Mouse (Mus musculus) liver, postnatal 0 days (tissue): ENCODE measurements around the gene Mecr. TPM values are rescaled to one million over a fixed set of nuclear protein-coding genes. Genes with fewer than 3 reads are reported as not detected.
A peak's percentile ranks its signal among the peaks of the same experiment; 100 is the strongest.
"Not testable (repeated sequence)": the region's sequence is repeated elsewhere in the genome, so short reads cannot be mapped to it uniquely, and the experiment has no call there.

Experiments used
- ATAC-seq: fragments of 200-750 bp; cut with Nextera tagmentation; 2 replicates; pipeline ENCODE4 v1.8.0; 2017; ENCODE audit warnings: mild to moderate bottlenecking, moderate library complexity
- DNase-seq: peaks from one replicate; pipeline ENCODE4 v3.0.0-alpha.2; 2016
- H3K27ac ChIP-seq: fragments of 300-500 bp; sonication (generic); 2 replicates; pipeline ENCODE4 v1.5.1; 2014; ENCODE audit warnings: antibody characterized with exemption, moderate library complexity, mild to moderate bottlenecking, low read depth
- H3K27me3 ChIP-seq: fragments of 300-500 bp; sonication (generic); 2 replicates; pipeline ENCODE4 v1.6.1; 2014; ENCODE audit warnings: low read length, control low read depth, mixed read lengths; ENCODE audit not compliant: insufficient read depth
- H3K36me3 ChIP-seq: fragments of 300-500 bp; sonication (generic); replicated peaks from 2 replicates; pipeline ENCODE4 v1.6.1; 2014; ENCODE audit warnings: mild to moderate bottlenecking, control low read depth, low read length, moderate library complexity, mixed read lengths; ENCODE audit not compliant: insufficient read depth
- H3K4me1 ChIP-seq: fragments of 300-500 bp; sonication (generic); 2 replicates; pipeline ENCODE4 v1.6.1; 2014; ENCODE audit warnings: antibody characterized with exemption, mild to moderate bottlenecking, control low read depth; ENCODE audit not compliant: insufficient read depth
- H3K4me2 ChIP-seq: fragments of 300-500 bp; sonication (generic); 2 replicates; pipeline ENCODE4 v1.6.1; 2014; ENCODE audit warnings: low read depth, mild to moderate bottlenecking, low read length, moderate library complexity, mixed read lengths
- H3K4me3 ChIP-seq: fragments of 300-500 bp; sonication (generic); 2 replicates; pipeline ENCODE4 v1.5.1; 2014; ENCODE audit warnings: low read depth, low read length
- H3K9ac ChIP-seq: fragments of 300-500 bp; sonication (generic); replicated peaks from 2 replicates; pipeline ENCODE4 v1.6.1; 2014; ENCODE audit warnings: mild to moderate bottlenecking, moderate library complexity
- H3K9me3 ChIP-seq: fragments of 300-500 bp; sonication (generic); 2 replicates; pipeline ENCODE4 v1.6.1; 2016; ENCODE audit warnings: mild to moderate bottlenecking, control low read depth, low read length, mixed read lengths
- CTCF ChIP-seq: sonication (generic); IDR thresholded peaks from 2 replicates; pipeline ENCODE4 v1.5.1; 2016; ENCODE audit warnings: antibody characterized with exemption, low read depth
- EP300 ChIP-seq: IDR thresholded peaks from 2 replicates; pipeline ENCODE4 v1.6.1; 2016; ENCODE audit warnings: antibody characterized with exemption, low read depth, mild to moderate bottlenecking
- whole genome bisulfite sequencing: fragments of 180-500 bp; shearing (Covaris S2); extraction: QIAGEN DNeasy Blood & Tissue Kit; methylation state at CpG from one replicate; pipeline ENCODE4 v1.1.7; 2014; ENCODE audit not compliant: insufficient replicate concordance; 5-methylcytosine and 5-hydroxymethylcytosine counted together
- polyA plus RNA-seq: library from polyadenylated mRNA; unstranded; fragments of >200 nt; fragmentation: Nextera tagmentation; extraction: Ambion mirVana; gene quantifications from 2 replicates; pipeline ENCODE4 v1.2.1, GENCODE M21; 2015

Mecr gene
- polyA plus RNA-seq, result 27.6 and 30.0 TPM in 2 replicates

- DNase-seq, result peak; percentile 95
- peaks cover 13% of the 10 kb centered on the region for H3K27me3 ChIP-seq
- H3K4me3 ChIP-seq, result peak within 1 kb of the TSS; percentile 96
- H3K4me1 ChIP-seq, result peaks cover 5% of the 10 kb centered on the region; the same call in 1 of the 2 replicates
- peak within 1 kb of the TSS; percentile 97 for H3K4me2 ChIP-seq
- H3K27ac ChIP-seq, result 0 out of 2 replicates have a peak within 1 kb of the TSS, but pooled peaks have one; percentile 32
- WGBS, result under 1% methylated on average over 37 of the region's 37 CpGs
- ATAC-seq, result peak; percentile 96
- TF ChIP-seq EP300 (no peak), CTCF (no peak)
- H3K9ac ChIP-seq, result peak within 1 kb of the TSS; percentile 88
- H3K9me3 ChIP-seq, result no peaks in the 10 kb centered on the region
- no peaks in the 10 kb centered on the region for H3K36me3 ChIP-seq
Measured at GRCm38 (mm10) chr4:131843290-131843743, at the start of gene Mecr. Mecr (plus strand) TSS chr4:131843470.

- DNase-seq (no peak), ATAC-seq (no peak)
- Histone ChIP-seq H3K27ac (no peak overlapping the region), H3K4me3 (no peak overlapping the region), H3K9ac (no peak overlapping the region), H3K36me3 (no peaks in the 10 kb centered on the region), H3K27me3 (no peaks in the 10 kb centered on the region), H3K9me3 (no peaks in the 10 kb centered on the region), H3K4me2 (no peak overlapping the region), H3K4me1 (no peaks in the 10 kb centered on the region)
- WGBS, result 75% methylated on average over 14 of the region's 14 CpGs
- TF ChIP-seq EP300, result no peak
- TF ChIP-seq CTCF, result no peak
Measured at GRCm38 (mm10) chr4:131796312-131797080, 46.8 kb upstream of the Mecr start.

GRCm38 (mm10) chr4:131797483-131797882, 45.8 kb upstream of the Mecr start:
- Histone ChIP-seq H3K36me3 (no peaks in the 10 kb centered on the region), H3K9me3 (no peaks in the 10 kb centered on the region), H3K27me3 (no peaks in the 10 kb centered on the region), H3K9ac (no peak overlapping the region), H3K4me1 (no peaks in the 10 kb centered on the region), H3K4me2 (no peak overlapping the region), H3K27ac (no peak overlapping the region), H3K4me3 (no peak overlapping the region)
- WGBS, result 83% methylated on average over 7 of the region's 7 CpGs
- TF ChIP-seq CTCF, result no peak
- no peak for TF ChIP-seq EP300
- no peak for DNase-seq
- ATAC-seq, result no peak

- H3K27me3 ChIP-seq, result no peaks in the 10 kb centered on the region
- H3K36me3 ChIP-seq, result no peaks in the 10 kb centered on the region
- no peak overlapping the region for H3K27ac ChIP-seq
- no peaks in the 10 kb centered on the region for H3K4me1 ChIP-seq
- DNase-seq (no peak), ATAC-seq (no peak)
- no peak overlapping the region for H3K4me3 ChIP-seq
- no peak overlapping the region for H3K9ac ChIP-seq
- H3K4me2 ChIP-seq, result no peak overlapping the region
- 72% methylated on average over 12 of the region's 12 CpGs for WGBS
- H3K9me3 ChIP-seq, result no peaks in the 10 kb centered on the region
- no peak for TF ChIP-seq EP300
- no peak for TF ChIP-seq CTCF
Measured at GRCm38 (mm10) chr4:131797920-131798319, 45.4 kb upstream of the Mecr start.

GRCm38 (mm10) chr4:131798968-131799367, 44.3 kb upstream of the Mecr start:
- H3K36me3 ChIP-seq, result no peaks in the 10 kb centered on the region
- ATAC-seq (no peak), DNase-seq (peak; percentile 30)
- H3K4me3 ChIP-seq, result no peak overlapping the region
- H3K4me1 ChIP-seq, result no peaks in the 10 kb centered on the region
- H3K27me3 ChIP-seq, result no peaks in the 10 kb centered on the region
- 53% methylated on average over 4 of the region's 4 CpGs for WGBS
- H3K4me2 ChIP-seq, result no peak overlapping the region
- no peaks in the 10 kb centered on the region for H3K9me3 ChIP-seq
- TF ChIP-seq CTCF (no peak), EP300 (no peak)
- H3K27ac ChIP-seq, result no peak overlapping the region
- no peak overlapping the region for H3K9ac ChIP-seq

GRCm38 (mm10) chr4:131803846-131804245, 39.4 kb upstream of the Mecr start:
- Histone ChIP-seq H3K4me2 (no peak overlapping the region), H3K9me3 (no peaks in the 10 kb centered on the region), H3K27ac (no peak overlapping the region), H3K36me3 (no peaks in the 10 kb centered on the region), H3K4me1 (no peaks in the 10 kb centered on the region), H3K4me3 (no peak overlapping the region), H3K27me3 (no peaks in the 10 kb centered on the region), H3K9ac (no peak overlapping the region)
- no peak for TF ChIP-seq EP300
- TF ChIP-seq CTCF, result no peak
- ATAC-seq (no peak), DNase-seq (no peak)
- WGBS, result 65% methylated on average over 9 of the region's 9 CpGs

GRCm38 (mm10) chr4:131804732-131805131, 38.5 kb upstream of the Mecr start:
- ATAC-seq, DNase-seq: not testable (repeated sequence)

More at GRCm38 (mm10) chr4:131804732-131805131, 38.5 kb upstream of the Mecr start:
- H3K4me3 ChIP-seq, H3K4me1 ChIP-seq, H3K27ac ChIP-seq, H3K9me3 ChIP-seq, H3K27me3 ChIP-seq, H3K9ac ChIP-seq, H3K36me3 ChIP-seq, H3K4me2 ChIP-seq: not testable (repeated sequence)
- WGBS, result 85% methylated on average over 5 of the region's 6 CpGs
